Mouse (Mus musculus): ENCODE data around the gene Mast3. TPM values are rescaled to one million over a fixed set of nuclear protein-coding genes. Genes with fewer than 3 reads are reported as not detected.
A peak's percentile ranks its signal among the peaks of the same experiment; 100 is the strongest.

Gene Mast3
- polyA plus RNA-seq, 1 experiment from 2014 or later: 13.5 TPM

DNA sequence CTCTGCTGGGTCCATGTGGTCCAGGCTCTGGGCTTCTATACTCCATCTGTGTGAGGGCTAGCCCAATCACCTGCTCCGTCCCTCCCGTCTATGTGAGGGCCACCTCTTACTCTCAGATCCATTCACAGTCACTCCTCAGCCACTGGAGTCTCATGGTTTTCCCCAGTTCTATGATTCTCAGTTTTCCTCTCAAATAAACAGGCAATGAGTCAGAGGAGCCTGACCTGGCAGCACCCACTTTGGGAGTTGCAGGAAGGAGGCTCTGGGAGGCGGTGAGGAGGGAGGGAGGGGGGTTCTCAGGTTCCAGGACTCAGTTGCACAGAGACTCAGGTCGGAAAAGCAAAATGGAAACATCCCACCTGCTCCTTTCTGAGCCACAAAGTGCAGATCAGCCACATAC, 8.0 kb upstream of the Mast3 start:
- Histone ChIP-seq H3K27me3 (replicated peaks; ENCODE audit: control insufficient read depth, insufficient read depth, low read length) (peaks cover 19% of the 10 kb centered on the region), H3K9me3 (ENCODE audit: control insufficient read depth, low read length) (no peaks in the 10 kb centered on the region), H3K4me2 (ENCODE audit: low read depth, low read length) (no peak overlapping the region), H3K36me3 (ENCODE audit: control insufficient read depth, insufficient read depth, low read length) (no peaks in the 10 kb centered on the region), H3K9ac (ENCODE audit: low read depth, low read length) (no peak overlapping the region), H3K4me3 (ENCODE audit: low read depth, low read length) (no peak overlapping the region), H3K4me1 (ENCODE audit: control insufficient read depth, insufficient read depth, low read length) (no peaks in the 10 kb centered on the region), H3K27ac (replicated peaks; ENCODE audit: low read depth, low read length) (no peak overlapping the region)
- ATAC-seq (ENCODE audit: low read depth) (no peak), DNase-seq (ENCODE audit: low spot score) (no peak)
- 52% methylated on average over 4 of the region's 4 CpGs for WGBS

DNA sequence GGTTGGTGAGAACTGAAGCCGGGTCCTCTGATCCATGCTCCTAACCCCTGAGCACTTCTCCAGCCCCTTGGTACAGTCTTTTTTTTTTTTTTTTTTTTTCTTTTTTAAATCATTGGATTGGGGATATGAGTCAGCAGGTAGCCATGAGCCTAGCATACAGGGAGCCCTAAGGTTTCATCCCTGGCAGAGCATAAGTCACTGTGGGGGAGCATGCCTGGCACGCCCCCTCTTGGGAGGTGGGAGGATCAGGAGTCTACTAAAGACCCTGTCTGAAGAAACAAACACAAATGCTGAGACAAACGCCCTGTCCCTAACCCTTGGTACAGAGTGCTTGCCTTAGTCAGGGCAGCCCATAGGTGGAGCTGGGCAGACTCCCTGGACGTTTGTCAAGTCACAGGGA, 7.2 kb upstream of the Mast3 start:
- ATAC-seq (ENCODE audit: low read depth): no peak
- 37% methylated on average over 4 of the region's 4 CpGs for WGBS
- Histone ChIP-seq H3K9me3 (ENCODE audit: control insufficient read depth, low read length) (no peaks in the 10 kb centered on the region), H3K27ac (replicated peaks; ENCODE audit: low read depth, low read length) (no peak overlapping the region), H3K4me3 (ENCODE audit: low read depth, low read length) (no peak overlapping the region), H3K9ac (ENCODE audit: low read depth, low read length) (no peak overlapping the region), H3K27me3 (replicated peaks; ENCODE audit: control insufficient read depth, insufficient read depth, low read length) (peaks cover 13% of the 10 kb centered on the region), H3K4me1 (ENCODE audit: control insufficient read depth, insufficient read depth, low read length) (no peaks in the 10 kb centered on the region), H3K36me3 (ENCODE audit: control insufficient read depth, insufficient read depth, low read length) (no peaks in the 10 kb centered on the region), H3K4me2 (ENCODE audit: low read depth, low read length) (no peak overlapping the region)
- DNase-seq (ENCODE audit: low spot score): no peak

DNA sequence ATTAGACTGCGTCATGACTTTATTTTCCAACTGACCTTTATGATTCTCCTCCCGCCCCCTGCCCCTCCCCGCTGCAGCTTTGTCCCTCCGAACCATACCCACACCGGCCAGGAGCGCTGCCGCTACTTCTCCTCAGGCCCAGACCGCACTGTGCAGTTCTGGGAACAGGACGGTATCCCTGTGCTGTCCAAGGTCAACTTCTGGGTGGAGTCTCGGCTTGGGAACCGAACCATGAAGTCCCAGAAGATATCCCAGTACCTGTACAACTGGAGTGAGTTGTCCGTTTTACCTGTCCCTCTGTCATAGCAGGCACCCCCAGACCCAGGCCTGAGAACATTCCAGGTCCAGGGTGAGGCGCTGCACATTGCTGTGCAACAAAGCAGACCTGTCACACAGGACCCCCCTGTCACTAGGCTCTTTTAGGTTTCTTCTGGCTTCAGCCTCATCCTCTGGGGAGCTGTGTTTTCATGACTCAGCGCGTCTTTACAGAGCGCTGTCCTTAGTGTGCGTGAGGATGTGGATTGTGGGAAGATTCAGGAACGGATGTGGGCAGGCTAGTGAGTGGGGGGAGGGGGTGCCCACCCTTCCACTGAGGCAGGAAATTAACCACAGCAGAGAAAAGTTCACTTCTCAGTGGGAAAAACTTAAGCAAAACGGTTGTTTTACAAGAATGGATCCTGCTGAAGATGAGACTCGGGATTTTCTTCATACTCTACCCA, 6.3 kb upstream of the Mast3 start:
- Histone ChIP-seq H3K36me3 (ENCODE audit: control insufficient read depth, insufficient read depth, low read length) (no peaks in the 10 kb centered on the region), H3K27ac (replicated peaks; ENCODE audit: low read depth, low read length) (no peak overlapping the region), H3K4me3 (ENCODE audit: low read depth, low read length) (no peak overlapping the region), H3K4me1 (ENCODE audit: control insufficient read depth, insufficient read depth, low read length) (no peaks in the 10 kb centered on the region), H3K4me2 (ENCODE audit: low read depth, low read length) (no peak overlapping the region), H3K27me3 (replicated peaks; ENCODE audit: control insufficient read depth, insufficient read depth, low read length) (peaks cover 4% of the 10 kb centered on the region; the same call in 1 of the 2 replicates), H3K9ac (ENCODE audit: low read depth, low read length) (no peak overlapping the region), H3K9me3 (ENCODE audit: control insufficient read depth, low read length) (no peaks in the 10 kb centered on the region)
- DNase-seq (ENCODE audit: low spot score) (no peak), ATAC-seq (ENCODE audit: low read depth) (no peak; the same call in 1 of the 2 replicates)
- 64% methylated on average over 20 of the region's 20 CpGs for WGBS

DNA sequence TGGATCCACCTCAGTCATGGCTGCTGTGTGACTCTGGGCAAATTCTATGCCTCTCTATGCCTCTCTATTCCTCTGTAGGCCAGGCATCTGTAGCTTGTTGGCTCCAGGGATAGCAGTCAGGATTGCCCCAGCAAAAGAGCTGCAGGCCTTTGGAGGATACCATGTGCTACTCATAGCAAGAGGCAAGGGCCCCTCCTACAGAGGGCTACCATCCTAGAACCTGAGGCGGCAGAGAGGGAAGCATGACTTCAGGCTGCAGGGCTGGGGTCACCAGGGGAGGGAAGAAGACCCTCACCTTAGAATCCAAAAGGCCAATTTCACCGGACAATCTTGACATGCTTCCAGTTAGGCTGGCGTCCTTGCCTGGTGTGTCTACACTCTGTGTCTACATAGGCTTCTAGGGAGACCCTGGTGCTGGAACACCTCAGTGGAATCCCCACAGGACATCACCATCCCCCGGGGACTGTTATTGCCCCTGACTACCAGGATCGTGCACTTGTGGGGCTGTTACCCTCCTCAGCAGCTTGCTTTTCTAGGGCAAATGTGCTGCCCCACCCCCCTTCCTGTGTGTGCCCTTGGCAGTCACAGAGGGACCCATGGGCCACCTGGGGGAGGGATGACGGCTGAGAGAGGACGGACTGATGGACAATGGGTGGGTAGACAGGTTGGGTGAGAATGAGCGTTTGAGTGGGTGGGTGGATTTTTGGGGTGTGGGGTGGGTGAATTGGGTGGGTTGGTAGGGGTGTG, 4.3 kb upstream of the Mast3 start:
- no peak for ATAC-seq (ENCODE audit: low read depth)
- Histone ChIP-seq H3K36me3 (ENCODE audit: control insufficient read depth, insufficient read depth, low read length) (no peaks in the 10 kb centered on the region), H3K9ac (ENCODE audit: low read depth, low read length) (no peak overlapping the region), H3K4me1 (ENCODE audit: control insufficient read depth, insufficient read depth, low read length) (0 out of 2 replicates have a peak, but pooled peaks cover 2% of the 10 kb centered on the region), H3K27ac (replicated peaks; ENCODE audit: low read depth, low read length) (no peak overlapping the region), H3K9me3 (ENCODE audit: control insufficient read depth, low read length) (no peaks in the 10 kb centered on the region), H3K4me2 (ENCODE audit: low read depth, low read length) (no peak overlapping the region), H3K4me3 (ENCODE audit: low read depth, low read length) (no peak overlapping the region), H3K27me3 (replicated peaks; ENCODE audit: control insufficient read depth, insufficient read depth, low read length) (peaks cover 4% of the 10 kb centered on the region; the same call in 1 of the 2 replicates)
- DNase-seq (ENCODE audit: low spot score): no peak
- WGBS: 72% methylated on average over 7 of the region's 8 CpGs

DNA sequence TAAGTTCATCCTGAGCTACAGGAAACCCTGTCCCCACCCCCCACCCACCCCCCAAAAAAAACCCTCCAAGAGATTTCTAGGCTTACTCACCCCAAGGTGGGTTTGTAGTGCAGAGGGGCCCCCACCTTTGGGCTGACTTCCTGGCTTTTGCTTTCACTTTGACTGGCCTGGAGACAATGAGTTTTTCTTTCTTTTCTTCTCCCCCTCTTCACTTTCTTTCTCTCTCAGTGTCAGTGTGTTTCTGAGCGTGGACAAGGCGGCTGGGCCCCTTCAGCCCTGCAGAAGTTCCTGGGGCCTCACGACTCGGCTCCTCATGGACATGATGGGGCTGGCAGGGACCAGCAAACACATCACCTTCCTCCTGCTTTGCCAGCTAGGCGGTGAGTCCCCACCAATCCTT, 3.4 kb upstream of the Mast3 start, which contains the start of gene Il12rb1:
Il12rb1 (plus strand) TSS at position 211 of the 400 bp plus-strand sequence.
- H3K4me3 ChIP-seq (ENCODE audit: low read depth, low read length): no peak within 1 kb of the TSS
- H3K27me3 ChIP-seq (replicated peaks; ENCODE audit: control insufficient read depth, insufficient read depth, low read length): peaks cover 11% of the 10 kb centered on the region
- 66% methylated on average over 5 of the region's 5 CpGs for WGBS
- no peak within 1 kb of the TSS for H3K27ac ChIP-seq (replicated peaks; ENCODE audit: low read depth, low read length)
- no peaks in the 10 kb centered on the region for H3K9me3 ChIP-seq (ENCODE audit: control insufficient read depth, low read length)
- DNase-seq (ENCODE audit: low spot score) (no peak), ATAC-seq (ENCODE audit: low read depth) (no peak)
- 0 out of 2 replicates have a peak, but pooled peaks cover 8% of the 10 kb centered on the region for H3K4me1 ChIP-seq (ENCODE audit: control insufficient read depth, insufficient read depth, low read length)
- no peak within 1 kb of the TSS for H3K9ac ChIP-seq (ENCODE audit: low read depth, low read length)
- H3K4me2 ChIP-seq (ENCODE audit: low read depth, low read length): no peak within 1 kb of the TSS
- H3K36me3 ChIP-seq (ENCODE audit: control insufficient read depth, insufficient read depth, low read length): no peaks in the 10 kb centered on the region

DNA sequence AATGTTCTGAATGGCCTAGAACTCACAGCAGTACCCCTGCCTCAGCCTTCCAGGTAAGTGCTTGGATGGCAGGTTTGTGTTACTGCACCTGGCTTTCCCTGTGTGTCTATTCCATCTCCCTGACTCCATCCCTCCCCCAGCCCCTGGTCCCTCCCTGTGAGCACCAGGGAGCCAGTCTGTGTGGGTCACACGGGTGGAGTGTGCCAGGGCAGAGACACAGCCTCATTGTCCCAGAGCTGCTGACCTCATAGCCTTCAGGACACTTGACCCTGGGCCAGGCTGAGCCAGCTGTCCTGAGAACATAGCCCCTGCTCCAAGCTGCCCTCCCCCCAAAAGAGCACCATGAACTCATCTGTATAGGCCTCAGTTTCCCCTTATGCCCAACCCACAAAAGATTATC, 2.5 kb upstream of the Mast3 start:
- Histone ChIP-seq H3K27ac (replicated peaks; ENCODE audit: low read depth, low read length) (no peak overlapping the region), H3K9me3 (ENCODE audit: control insufficient read depth, low read length) (no peaks in the 10 kb centered on the region), H3K27me3 (replicated peaks; ENCODE audit: control insufficient read depth, insufficient read depth, low read length) (peaks cover 11% of the 10 kb centered on the region), H3K9ac (ENCODE audit: low read depth, low read length) (no peak overlapping the region), H3K36me3 (ENCODE audit: control insufficient read depth, insufficient read depth, low read length) (no peaks in the 10 kb centered on the region), H3K4me3 (ENCODE audit: low read depth, low read length) (no peak overlapping the region), H3K4me2 (ENCODE audit: low read depth, low read length) (no peak overlapping the region), H3K4me1 (ENCODE audit: control insufficient read depth, insufficient read depth, low read length) (0 out of 2 replicates have a peak, but pooled peaks cover 8% of the 10 kb centered on the region)
- WGBS: 27% methylated on average over 1 of the region's 1 CpGs
- DNase-seq (ENCODE audit: low spot score) (no peak), ATAC-seq (ENCODE audit: low read depth) (no peak)

DNA sequence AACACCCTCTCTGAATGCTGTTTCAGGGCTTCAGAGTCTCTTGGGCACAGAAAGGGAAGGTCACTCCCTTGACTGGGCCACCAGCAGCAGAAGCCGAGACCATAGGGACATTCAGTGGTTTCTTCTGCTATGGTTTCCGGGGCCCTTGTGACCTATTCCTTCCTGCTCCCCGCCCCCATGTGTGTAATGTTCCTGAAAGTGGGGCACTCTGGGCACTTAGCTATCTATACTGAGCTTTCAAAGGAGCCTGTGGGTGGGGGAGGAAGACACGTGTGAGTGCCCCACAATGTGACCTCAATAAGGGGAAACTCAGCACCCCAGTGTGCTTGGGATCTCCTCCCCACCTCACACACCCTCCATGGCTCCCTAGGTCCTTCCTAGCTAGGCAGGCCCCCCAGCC, 1.7 kb upstream of the Mast3 start:
- H3K4me2 ChIP-seq (ENCODE audit: low read depth, low read length): no peak overlapping the region
- no peak for DNase-seq (ENCODE audit: low spot score)
- H3K27me3 ChIP-seq (replicated peaks; ENCODE audit: control insufficient read depth, insufficient read depth, low read length): peaks cover 11% of the 10 kb centered on the region
- 68% methylated on average over 4 of the region's 4 CpGs for WGBS
- 0 out of 2 replicates have a peak, but pooled peaks cover 8% of the 10 kb centered on the region for H3K4me1 ChIP-seq (ENCODE audit: control insufficient read depth, insufficient read depth, low read length)
- no peaks in the 10 kb centered on the region for H3K9me3 ChIP-seq (ENCODE audit: control insufficient read depth, low read length)
- ATAC-seq (ENCODE audit: low read depth): no peak
- no peaks in the 10 kb centered on the region for H3K36me3 ChIP-seq (ENCODE audit: control insufficient read depth, insufficient read depth, low read length)
- no peak overlapping the region for H3K4me3 ChIP-seq (ENCODE audit: low read depth, low read length)
- H3K9ac ChIP-seq (ENCODE audit: low read depth, low read length): no peak overlapping the region
- no peak overlapping the region for H3K27ac ChIP-seq (replicated peaks; ENCODE audit: low read depth, low read length)

DNA sequence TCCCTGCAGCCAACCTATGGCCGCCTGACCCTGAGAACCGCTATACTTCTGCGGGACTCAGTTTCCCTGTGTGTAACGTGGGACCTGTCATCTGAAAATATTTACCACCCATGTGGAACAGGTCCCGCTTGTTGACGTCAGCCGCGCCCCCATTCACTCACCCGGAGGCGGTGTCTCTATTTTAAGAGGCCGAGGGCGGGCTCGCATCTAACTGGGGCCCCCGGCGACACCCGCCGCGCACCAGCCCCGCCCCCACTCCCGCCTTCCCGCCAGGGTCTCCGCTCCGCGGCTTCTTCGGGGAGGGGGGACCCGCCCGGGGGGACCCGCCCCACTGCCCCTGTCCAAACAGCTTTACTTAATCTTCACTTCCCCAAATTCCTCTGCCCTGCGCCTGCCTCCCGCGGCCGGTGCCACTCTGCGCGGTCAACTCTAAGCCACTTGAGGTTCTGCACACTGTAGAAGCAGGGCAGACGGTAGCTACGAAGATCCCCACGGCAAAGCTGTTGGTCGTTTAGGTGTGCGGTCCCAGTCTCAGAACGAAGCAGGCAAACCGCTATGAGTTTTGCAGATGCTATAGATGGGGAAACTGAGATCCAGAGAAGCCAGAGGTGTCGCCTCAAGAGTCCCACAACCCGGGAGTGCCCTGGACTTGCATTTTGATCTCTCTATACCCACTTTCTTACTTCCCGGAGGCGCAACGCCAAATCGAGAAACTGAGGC, 933 bp downstream of the Mast3 start:
- H3K4me3 ChIP-seq (ENCODE audit: low read depth, low read length): peak overlapping the region; percentile 44
- H3K4me1 ChIP-seq (ENCODE audit: control insufficient read depth, insufficient read depth, low read length): 0 out of 2 replicates have a peak, but pooled peaks cover 8% of the 10 kb centered on the region
- WGBS: 2% methylated on average over 36 of the region's 47 CpGs
- ATAC-seq (ENCODE audit: low read depth): peak; percentile 27; the same call in 1 of the 2 replicates
- H3K9me3 ChIP-seq (ENCODE audit: control insufficient read depth, low read length): no peaks in the 10 kb centered on the region
- H3K9ac ChIP-seq (ENCODE audit: low read depth, low read length): peak overlapping the region; percentile 50
- no peak overlapping the region for H3K27ac ChIP-seq (replicated peaks; ENCODE audit: low read depth, low read length)
- H3K4me2 ChIP-seq (ENCODE audit: low read depth, low read length): peak overlapping the region; percentile 69
- H3K36me3 ChIP-seq (ENCODE audit: control insufficient read depth, insufficient read depth, low read length): no peaks in the 10 kb centered on the region
- DNase-seq (ENCODE audit: low spot score): no peak
- peaks cover 28% of the 10 kb centered on the region for H3K27me3 ChIP-seq (replicated peaks; ENCODE audit: control insufficient read depth, insufficient read depth, low read length)

Measured in embryonic facial prominence, embryonic 14.5 days (tissue).